Mouse (Mus musculus) kidney, adult 11 months (tissue): ENCODE measurements at regions not wholly inside any gene's neighbourhood (a gene's known extent, or its start where the extent isn't known, plus 50 kb on each side); places are given as distances from the start of the nearest gene placed in this dataset.
"Not testable (repeated sequence)": the region's sequence is repeated elsewhere in the genome, so short reads cannot be mapped to it uniquely, and the experiment has no call there.

Source experiments
- DNase-seq: peaks from one replicate; pipeline ENCODE4 v3.0.0; 2022

- DNase-seq = no peak
These were observed 107.5 kb upstream of the Rasgrp1 start for GRCm38 (mm10) chr2:117450172-117450865.

GRCm38 (mm10) chr2:117451818-117452217 is 109.0 kb upstream of the Rasgrp1 start:
- DNase-seq = no peak

- no peak for DNase-seq
These were observed 112.4 kb upstream of the Rasgrp1 start for GRCm38 (mm10) chr2:117455021-117455739.

- DNase-seq = no peak
These were observed 113.1 kb upstream of the Rasgrp1 start for GRCm38 (mm10) chr2:117455740-117456455.

- DNase-seq = no peak
These were observed 113.7 kb upstream of the Rasgrp1 start for GRCm38 (mm10) chr2:117456456-117457020.

GRCm38 (mm10) chr2:117461541-117462290 is 118.9 kb upstream of the Rasgrp1 start:
- DNase-seq = no peak

- DNase-seq = no peak
These were observed 132.2 kb upstream of the Rasgrp1 start for GRCm38 (mm10) chr2:117474885-117475542.

- no peak for DNase-seq
These were observed 132.8 kb upstream of the Rasgrp1 start for GRCm38 (mm10) chr2:117475561-117475960.

GRCm38 (mm10) chr2:117477503-117477902 is 134.7 kb upstream of the Rasgrp1 start:
- not testable (repeated sequence) for DNase-seq

- DNase-seq = not testable (repeated sequence)
These were observed 136.6 kb upstream of the Rasgrp1 start for GRCm38 (mm10) chr2:117479244-117480009.

GRCm38 (mm10) chr2:117486447-117486846 is 143.6 kb upstream of the Rasgrp1 start:
- DNase-seq = no peak

- DNase-seq = no peak
These were observed 155.8 kb upstream of the Rasgrp1 start for GRCm38 (mm10) chr2:117498565-117498964.

- DNase-seq = no peak
These were observed 159.8 kb upstream of the Rasgrp1 start for GRCm38 (mm10) chr2:117502611-117503010.

- DNase-seq = no peak
These were observed 168.9 kb upstream of the Rasgrp1 start for GRCm38 (mm10) chr2:117511737-117512136.

GRCm38 (mm10) chr2:117512551-117512950 is 169.8 kb upstream of the Rasgrp1 start:
- DNase-seq = no peak

GRCm38 (mm10) chr2:117524437-117524836 is 181.6 kb upstream of the Rasgrp1 start:
- DNase-seq = no peak

GRCm38 (mm10) chr2:117538865-117539264 is 196.1 kb upstream of the Rasgrp1 start:
- DNase-seq = no peak

GRCm38 (mm10) chr2:117539285-117539684 is 196.5 kb upstream of the Rasgrp1 start:
- DNase-seq = no peak

- peak; percentile 27 for DNase-seq
These were observed 198.7 kb upstream of the Rasgrp1 start for GRCm38 (mm10) chr2:117541471-117541870.

GRCm38 (mm10) chr2:117542298-117542697 is 199.5 kb upstream of the Rasgrp1 start:
- DNase-seq = no peak

- no peak for DNase-seq
These were observed 200.5 kb upstream of the Rasgrp1 start for GRCm38 (mm10) chr2:117543301-117543782.
